Mouse (Mus musculus) adrenal gland, postnatal 25 days (tissue): ENCODE results near the gene Fance. TPM values are rescaled to one million over a fixed set of nuclear protein-coding genes. Genes with fewer than 3 reads are reported as not detected.
"Not testable (repeated sequence)": the region's sequence is repeated elsewhere in the genome, so short reads cannot be mapped to it uniquely, and the experiment has no call there.

Source experiments
- DNase-seq: peaks from one replicate; pipeline ENCODE4 v3.0.0; 2021; ENCODE audit warnings: mixed read lengths
- total RNA-seq: library from RNA; stranded (reverse); gene quantifications from 2 replicates; pipeline ENCODE4 v1.2.3, GENCODE M21; 2021

Fance gene
- total RNA-seq, 1 experiment from 2014 or later: 34.6 TPM

DNA sequence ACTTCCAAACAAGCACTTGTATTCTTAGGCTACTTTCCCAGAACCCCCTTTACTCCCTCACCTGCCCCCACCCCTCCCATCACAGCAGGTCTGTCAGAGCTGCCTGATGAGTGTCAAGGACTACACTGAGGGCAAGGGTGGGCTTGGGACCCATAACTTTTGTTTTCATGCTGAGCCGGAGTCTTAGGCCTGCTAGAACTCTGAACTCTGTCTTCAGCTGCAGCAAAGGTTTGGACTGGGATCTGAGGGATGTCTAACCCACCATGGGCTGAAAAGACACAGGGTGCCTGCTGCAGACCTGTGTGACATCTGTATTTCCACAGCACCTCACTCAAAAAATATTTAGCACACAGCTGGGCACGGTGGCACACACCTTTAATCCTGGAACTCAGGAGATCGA is 13.6 kb downstream of the Fance start:
- no peak for DNase-seq

DNA sequence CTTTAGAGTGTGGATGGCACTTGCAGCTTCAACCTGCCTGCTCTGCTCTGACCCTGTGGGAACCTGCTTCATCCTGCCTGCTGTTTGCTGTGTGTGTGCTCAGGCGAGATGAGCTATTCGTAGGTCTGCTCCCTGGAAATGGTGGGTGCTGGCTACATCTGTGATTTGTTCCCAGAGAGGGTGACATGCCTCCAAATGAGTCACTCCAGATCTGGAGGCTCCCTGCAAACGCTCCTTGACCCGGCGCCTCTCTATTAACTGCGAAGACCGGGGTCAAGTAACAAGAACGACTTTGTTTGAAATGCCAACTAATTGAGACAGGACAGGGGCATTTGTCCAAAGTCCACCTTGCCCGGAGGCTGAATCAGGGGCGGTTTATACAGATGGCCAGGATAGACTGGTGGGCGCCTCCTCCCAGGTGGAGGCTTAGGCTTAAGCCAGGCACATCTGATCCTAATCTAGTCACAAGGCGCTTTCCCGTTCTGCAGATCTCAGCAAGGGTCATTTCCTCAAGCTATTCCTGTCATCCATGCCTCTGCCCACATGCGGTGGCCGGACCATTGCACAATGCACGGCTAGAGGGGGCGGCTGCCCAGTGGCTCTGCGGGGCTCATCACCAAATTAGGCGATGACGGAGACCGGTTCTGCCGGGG is 14.5 kb downstream of the Fance start:
- DNase-seq: peak; percentile 39

DNA sequence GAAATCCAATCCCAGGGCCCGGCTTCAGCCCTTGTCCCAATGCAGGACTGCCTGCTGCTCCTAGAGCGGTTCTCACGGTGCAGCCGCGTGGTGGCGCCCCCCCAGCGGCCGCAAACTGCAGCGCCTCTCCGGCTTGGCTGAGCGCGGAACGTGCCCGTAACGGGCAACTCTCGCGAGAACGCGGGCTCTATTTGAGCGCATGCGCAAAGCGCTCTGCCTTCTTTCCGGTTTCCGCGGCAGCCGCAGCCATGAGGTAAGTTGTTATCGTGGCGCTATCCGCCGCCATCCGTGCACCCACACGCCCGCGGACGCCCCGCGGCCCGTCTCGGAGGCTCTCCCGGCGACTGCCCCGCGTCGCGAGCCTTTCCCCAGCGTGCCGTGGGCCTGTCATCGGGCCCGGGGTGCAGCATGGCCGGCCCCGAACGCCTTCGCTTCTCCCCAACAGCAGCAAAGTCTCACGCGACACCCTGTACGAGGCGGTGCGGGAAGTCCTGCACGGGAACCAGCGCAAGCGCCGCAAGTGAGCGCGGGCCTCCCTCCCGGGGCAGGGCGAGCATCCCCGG is 15.1 kb downstream of the Fance start, which contains the start of gene Rpl10a:
Gene Rpl10a (plus strand): TSS at position 106 of the 563 bp plus-strand sequence.
- DNase-seq: peak; percentile 99

DNA sequence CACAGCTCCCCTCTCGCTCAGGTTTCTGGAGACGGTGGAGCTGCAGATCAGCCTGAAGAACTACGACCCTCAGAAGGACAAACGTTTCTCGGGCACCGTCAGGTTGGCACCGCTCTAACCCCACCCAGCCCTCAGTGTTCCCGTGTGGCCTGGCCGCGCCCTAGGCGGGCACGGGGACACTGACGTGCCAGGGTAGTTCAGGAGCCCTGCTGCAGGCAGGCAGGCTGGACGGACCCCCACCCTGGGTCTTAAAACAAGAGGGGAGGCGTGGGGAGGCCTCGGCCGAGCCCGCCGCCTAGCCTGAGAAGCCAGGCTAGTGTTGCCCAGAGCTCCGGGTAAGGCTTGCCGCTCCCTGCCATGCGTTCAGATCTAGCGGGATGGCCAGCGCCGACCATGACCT is 15.6 kb downstream of the Fance start:
- DNase-seq: no peak

DNA sequence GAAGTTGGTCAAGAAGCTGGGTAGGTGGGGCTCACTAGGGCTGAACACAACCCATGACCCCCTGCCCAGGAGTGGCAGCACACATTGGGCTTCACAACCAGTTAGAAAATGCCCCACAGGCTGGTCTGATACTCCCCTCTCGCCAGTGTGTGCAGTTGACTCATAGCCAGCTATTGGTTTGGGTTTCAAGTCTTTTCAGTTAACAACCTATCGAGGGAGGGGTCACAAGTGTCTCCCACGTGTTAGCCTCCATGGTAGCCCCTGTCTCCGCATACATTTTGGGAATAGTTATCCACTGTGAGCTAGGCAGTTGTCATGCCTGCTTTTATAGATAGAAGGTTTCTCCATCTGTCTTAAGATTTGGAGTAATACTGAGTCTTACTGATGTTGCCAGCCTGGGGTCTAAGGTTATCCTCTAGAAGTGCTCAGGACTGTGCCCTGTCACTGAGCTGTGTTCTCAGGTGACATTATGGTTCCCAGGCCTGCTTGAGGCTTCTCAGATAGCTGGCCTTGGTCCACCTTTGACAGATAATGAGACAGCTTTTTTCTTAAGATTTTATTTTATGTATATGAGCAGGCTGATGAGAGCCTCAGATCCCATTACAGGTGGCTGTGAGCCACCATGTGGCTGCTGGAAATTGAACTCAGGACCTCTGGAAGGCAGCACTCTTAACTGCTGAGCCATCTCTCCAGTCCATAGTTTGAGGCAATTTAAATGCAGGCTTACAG is 16.3 kb downstream of the Fance start:
- DNase-seq: no peak

DNA sequence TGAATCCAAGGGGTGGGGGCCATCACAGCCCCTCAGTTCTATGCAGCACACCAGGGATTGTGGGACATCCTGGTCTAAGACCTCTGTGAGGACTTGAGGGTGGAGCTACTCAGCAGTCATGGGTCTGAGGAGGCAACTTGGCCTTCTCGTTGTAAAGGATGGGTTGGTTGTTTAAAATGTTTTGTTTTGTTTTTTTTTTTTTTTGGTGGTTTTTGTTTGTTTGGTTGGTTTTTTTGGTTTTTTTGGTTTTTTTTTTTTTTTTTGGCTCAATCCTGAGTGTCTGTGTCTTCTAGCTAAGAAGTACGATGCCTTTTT is 16.9 kb downstream of the Fance start:
- DNase-seq: no peak

DNA sequence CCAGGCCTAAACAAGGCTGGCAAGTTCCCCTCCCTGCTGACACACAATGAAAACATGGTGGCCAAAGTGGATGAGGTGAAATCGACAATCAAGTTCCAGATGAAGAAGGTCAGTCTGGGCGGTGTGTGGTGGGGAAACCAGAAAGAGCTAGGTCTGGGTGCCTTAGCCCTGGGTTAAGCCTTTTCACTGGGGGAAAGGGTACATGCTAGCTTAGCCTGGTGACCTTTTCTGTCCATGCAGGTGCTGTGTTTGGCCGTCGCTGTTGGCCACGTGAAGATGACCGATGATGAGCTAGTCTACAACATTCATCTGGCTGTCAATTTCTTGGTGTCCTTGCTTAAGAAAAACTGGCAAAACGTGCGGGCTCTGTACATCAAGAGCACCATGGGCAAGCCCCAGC is 17.3 kb downstream of the Fance start:
- DNase-seq: not testable (repeated sequence)

DNA sequence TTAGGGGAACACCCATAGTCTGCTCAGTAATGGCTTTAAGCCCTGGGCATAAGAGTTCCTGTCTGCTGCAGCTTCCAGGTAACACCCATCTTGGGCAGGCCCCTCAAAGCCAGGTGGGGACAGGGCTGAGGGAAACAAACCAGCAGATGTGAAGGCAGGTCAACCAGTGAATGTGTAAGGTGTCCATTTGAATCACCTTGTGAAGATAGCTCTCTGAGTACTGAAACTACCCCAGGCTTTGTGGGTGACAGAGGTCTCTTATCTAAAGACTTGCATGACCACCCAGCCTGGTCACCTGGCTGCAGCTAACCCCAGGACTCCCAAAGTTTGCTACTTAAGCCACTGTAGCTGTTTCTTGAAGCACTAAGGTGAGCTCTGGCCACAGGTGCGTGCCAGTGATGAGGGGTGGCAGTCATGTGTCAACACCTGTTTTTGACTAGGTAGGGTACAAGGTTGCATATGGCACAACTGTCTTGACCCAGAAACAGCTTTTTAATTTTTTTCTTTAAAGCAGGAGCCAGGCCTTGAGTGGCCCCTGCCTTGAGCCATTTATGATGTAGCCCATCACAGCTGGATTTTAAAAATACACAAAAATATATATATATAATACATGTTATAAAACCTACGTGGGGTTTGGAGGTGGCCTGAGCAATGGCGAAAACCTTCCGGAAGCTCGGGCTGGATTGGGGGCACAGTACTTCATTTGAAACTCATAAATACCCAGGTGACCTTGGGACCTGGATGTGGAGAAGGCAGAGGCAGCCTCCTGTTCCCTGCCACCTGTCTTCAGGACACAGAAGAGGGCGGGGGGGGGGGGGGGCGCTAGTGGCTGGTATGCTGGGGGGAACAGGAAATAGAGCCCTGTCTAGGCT is 18.2 kb downstream of the Fance start:
- no peak for DNase-seq

DNA sequence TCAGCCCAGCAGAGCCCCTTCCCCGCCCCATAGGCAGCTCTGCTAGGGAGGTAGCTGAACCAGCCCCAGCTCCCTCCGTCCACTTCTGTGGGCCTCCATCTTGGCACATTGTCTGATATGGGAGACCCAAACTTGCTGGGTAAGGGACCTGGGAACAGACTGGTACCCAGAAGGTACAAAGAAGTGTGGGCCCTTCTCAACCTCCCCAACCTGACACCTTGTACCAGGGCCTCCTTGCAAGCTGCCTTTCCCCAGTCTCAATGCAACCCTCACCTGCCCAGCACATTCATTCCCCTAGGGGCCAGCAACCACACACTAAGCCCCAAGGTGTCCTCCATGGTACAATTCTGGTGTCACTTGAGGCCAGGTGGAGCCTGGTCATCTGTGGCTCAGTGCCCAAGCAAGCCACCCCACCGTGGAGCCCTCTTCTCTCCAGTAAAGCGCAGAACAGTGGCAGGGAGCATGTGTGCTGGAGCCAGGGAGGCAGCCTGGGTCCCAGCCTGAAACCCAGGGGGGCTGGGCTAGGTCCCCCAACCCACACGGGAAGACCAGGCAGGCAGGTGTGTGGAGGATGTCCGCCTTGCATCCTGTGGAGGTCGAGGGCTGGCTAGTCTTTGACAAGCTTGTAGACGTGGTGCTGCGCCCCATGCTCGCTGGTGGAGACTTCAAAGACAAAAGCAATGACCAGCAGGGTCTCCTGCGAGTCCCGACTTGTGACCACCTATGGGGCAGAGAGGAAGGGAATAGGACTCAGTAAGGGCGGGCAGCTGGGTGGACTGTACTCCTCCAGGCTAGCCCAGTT is 19.0 kb downstream of the Fance start:
- no peak for DNase-seq

DNA sequence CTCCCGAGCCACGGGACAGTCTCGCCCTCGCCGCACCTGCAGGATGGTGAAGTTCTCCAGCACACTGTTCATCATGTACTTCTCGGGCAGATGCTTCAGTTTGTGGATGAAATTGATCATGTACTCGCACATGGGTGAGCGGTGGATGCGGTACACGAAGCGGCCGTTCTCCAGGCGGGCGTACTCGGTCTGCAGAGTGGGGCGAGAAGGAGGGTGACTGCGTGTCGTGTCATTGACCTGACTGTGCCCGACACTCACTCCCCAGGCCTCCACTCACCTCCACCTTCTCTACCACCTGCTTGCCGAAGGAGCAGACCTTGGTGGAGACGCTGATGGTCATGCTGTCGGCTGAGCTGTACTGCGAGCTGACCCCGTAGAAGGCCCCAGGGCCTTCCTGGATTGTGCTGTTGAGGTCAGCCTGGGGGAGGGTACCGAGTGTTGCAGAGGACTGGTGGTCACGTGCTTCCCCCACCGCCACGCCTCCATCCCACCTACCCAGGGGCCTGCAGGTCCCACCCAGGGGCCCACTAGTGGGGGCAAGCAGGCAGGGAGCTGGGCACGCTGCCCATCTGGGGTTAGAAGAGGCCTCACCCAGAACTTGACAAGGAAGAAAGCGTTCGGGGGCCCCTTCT is 19.7 kb downstream of the Fance start:
- no peak for DNase-seq

DNA sequence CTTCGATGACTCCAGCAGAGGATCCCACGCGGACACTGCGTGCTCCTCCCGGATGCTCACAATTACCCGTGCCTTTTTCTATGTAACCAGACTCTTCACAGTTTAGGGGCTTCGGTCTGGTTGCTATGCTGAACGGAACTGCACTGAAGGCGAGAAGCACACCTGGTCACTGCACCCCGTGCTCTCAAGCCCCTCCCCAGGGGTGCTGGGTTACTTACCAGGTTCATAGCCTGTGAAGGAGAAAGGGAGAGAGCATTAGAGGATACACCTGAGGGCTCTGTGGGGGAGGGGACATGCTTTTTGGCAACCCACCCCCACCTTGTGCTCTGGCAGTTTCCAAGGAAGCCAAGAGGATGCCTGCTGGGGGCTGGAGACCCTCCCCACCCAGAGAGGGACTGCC is 21.9 kb downstream of the Fance start:
- no peak for DNase-seq

DNA sequence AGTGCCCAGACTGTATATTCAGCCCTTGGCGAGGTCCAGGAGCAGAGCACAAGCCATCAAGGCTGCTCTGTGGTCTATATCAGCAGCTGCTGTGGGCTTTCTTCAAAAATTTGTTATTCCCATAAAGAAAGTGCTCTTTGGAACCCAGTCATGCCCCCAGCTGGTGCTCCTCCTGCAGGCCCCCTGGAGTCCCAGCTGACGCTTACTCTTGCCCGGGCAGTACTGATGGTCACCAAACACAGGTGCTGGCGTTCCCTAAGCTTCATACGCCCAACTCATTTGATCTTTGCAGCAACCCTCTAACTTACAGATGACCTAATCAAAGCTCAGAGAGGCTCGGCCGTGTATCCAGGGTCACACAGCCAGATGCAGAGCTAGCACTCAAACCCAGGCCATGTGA is 24.2 kb downstream of the Fance start:
- no peak for DNase-seq

DNA sequence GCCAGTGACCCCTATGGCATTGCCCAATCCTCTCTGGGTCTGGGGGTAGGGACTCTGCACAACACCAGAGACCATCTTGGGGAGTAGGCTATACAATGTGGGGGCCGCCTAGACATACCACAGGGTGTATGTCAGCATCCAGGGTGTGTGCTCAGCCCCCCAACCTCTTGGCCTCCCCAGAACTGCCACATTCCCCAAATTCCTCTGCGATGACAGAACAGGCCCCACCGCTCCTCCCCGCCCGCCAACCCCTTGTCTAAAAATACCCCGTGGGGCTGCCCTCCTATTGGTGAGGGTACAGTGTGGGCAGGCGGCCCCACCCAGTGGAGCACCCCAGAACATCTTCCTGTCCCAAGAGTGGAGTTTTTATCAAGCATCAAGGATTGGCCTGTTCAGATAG is 27.3 kb downstream of the Fance start:
- no peak for DNase-seq

DNA sequence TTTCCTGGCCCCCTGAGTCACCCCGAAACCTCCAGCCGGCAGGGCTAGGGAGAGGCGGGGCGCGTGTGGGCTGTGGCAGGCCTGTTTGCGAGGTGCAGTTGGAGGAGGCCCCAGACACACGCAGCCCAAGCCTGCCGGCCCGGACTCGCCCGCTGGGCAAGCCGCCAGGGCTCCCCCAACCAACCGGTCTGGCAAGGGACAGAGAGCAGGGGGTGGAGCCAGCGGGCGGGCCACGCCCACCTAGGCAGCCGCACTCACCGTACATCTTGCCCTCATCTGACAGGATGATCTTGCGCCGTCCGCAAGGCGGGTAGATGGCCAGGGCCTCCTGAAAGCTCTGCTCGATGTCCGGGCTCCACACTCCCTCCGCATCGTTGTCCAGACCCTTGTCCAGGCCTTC is 27.8 kb downstream of the Fance start:
- peak; percentile 79 for DNase-seq

DNA sequence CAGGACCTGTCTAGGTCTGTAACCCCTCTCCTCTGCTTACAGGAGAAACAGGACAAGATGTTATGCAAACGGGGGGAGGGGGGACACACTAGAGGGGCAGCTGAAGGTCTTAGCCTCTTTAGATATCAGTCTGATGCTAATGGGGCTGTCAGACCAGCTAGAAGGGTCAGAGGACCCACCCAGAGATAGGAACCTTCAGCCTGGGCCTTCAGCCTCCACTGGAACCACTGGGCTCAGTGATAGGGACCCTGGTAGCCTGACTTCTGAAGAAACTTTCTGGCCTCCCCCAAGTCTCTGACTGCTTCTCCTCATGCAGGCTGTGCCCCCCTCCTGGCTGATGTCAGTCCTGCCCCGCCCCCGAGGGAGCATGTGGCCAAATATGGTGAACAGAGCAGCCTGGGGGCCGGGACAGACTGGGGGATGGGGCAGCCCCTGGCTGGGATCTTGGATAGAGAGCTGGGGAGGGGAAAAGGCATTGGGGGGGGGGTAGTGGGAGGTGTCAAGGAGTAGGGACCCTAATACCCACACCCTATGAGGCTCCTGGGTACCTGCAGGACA is 30.8 kb downstream of the Fance start:
- DNase-seq: no peak

DNA sequence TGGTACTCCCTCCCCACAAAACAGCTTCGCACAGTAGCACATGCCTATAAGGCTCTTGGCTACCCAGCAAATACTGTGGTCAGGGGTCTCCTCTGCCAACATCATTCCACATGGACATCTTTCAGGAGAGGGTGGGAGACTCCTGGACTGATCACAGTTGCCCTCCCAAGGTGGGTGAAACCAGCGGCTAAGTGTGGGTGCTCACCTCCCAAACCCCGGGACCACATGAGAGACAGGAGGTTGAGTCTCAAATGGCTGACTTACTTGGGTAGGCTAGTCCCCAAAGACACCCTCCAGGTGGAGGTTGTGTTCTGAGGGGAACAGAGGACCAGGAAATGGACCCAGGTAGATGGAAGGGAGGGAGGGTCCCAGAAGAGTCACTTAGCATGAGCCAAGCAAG is 31.4 kb downstream of the Fance start:
- DNase-seq: no peak

DNA sequence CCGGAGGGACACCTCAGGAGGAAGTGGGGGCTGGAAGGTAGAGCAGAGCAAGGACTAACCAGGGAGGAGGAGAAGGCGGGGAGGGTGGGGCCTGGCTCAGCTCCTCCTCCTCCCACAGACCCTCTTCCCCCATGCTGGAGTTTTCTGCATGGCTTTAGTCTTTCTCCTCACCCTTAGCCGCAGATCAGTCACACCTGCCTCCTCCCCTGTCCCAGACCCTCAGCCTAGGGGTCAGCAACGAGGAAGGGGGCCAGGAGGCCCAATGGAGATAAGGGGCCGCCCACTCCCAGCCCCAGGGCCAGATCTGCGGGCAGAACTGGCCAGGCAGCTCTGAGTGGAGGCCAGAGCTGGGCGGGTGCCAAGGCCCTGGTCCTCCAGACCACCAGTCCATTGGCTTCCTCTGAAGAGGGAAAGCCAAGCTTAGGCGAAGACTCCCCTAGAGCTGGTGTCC is 32.0 kb downstream of the Fance start:
- no peak for DNase-seq

DNA sequence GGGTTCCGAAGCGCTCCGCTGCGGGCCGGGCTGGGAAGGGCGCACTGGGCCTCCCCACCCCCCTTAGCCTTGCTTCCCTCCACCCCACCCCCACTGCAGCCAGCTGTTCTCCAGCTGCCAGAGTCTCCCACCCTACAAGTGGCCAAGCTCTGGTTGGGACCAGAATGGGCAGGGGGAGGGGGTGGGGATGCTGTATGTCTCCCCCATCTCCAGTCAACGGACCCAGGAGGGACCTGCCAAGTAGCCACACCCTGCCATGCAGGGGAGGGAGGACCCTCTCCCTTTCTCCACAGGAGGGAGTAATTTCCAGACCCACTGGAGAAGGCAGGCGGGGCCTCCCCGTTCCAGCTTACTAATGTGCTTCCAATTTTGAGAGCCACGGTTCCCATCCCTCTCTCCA is 32.6 kb downstream of the Fance start:
- no peak for DNase-seq

DNA sequence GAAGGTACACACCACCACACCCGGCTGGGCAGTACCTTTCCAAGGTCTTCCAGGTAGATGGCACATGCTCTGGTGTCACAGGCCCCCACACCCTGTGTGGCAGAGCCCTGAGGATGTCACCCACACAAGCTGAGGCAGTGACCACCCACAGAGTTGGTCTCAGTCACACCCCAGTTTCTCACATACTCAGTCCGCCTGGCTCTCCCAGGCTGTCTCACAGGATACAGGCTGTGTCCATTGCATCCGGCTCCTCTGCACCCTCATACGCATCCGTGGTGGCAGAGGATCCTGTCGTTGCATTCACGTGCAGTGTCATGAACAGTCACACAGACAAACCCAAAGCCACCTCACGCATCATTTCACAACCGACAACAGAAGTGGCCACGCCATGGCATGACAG is 34.0 kb downstream of the Fance start:
- DNase-seq: no peak

DNA sequence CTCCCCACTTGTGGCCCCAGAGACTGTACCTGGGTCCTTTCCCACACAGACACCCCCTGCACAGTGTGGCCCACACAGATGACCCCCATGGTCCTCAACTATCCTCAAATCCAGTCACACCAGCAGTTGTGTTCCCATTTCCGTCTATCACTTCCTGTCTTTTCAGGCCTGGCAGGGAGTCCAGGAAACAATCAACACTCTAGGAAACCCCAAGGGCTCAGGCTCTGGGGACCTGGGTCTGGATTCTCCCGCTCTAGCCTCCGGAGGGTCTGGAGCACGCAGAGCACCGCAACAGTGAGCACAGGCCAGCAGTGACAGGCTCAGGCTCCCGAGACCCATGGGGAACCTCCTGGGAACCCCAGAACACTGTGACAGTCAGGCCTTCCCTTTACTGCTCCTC is 34.9 kb downstream of the Fance start:
- no peak for DNase-seq

DNA sequence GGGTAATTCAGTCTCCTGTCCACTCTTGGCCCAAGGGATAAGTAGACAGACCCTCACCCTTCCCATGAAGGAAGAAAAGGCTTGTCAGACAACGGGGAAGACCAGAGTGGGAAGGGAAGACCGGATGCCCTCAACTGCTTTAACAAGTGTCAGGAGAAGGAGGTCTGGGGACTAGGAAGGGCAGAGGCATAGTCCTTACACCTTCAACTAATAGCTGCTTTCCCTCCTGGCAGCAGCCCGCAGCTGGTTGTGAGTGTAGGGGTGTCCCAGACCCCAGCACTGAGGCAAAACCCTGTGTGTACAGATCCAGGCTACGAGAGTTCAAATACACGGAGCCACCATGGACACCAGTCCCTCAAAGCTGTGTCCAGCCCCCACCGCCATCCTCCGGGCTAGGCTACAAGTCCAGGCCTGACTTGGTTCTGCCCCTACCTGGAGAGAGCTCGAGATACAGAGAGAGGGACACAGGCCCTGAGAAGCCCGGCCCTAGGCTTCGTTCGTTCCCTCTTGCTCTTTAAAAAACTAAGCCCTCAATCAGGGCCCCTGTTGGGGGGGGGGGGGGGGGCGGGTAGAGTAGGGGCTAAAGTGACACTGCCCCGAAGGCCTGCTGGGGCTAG is 36.1 kb downstream of the Fance start:
- no peak for DNase-seq
